Mouse (Mus musculus) layer of hippocampus, adult 9-10 months (tissue): ENCODE measurements around the gene Mgll.

ENCODE experiments used
- DNase-seq: peaks from one replicate; pipeline ENCODE4 v3.0.0; 2022; ENCODE audit warnings: low spot score

Mgll gene

GRCm38 (mm10) chr6:88831456-88831855 is 107.2 kb downstream of the Mgll start:
- DNase-seq: no peak

GRCm38 (mm10) chr6:88832663-88833062 is 108.5 kb downstream of the Mgll start:
- no peak for DNase-seq

GRCm38 (mm10) chr6:88833340-88834140 is 109.3 kb downstream of the Mgll start:
- no peak for DNase-seq

- DNase-seq: no peak
These were observed 110.8 kb downstream of the Mgll start for GRCm38 (mm10) chr6:88835047-88835446.

- no peak for DNase-seq
These were observed 112.1 kb downstream of the Mgll start for GRCm38 (mm10) chr6:88836178-88836819.

GRCm38 (mm10) chr6:88837999-88838398 is 113.8 kb downstream of the Mgll start:
- DNase-seq: no peak

- no peak for DNase-seq
These were observed 114.4 kb downstream of the Mgll start for GRCm38 (mm10) chr6:88838613-88839012.

GRCm38 (mm10) chr6:88839135-88839970 is 115.1 kb downstream of the Mgll start:
- DNase-seq: no peak

- no peak for DNase-seq
These were observed 116.0 kb downstream of the Mgll start for GRCm38 (mm10) chr6:88840211-88840610.

- DNase-seq: no peak
These were observed 116.7 kb downstream of the Mgll start for GRCm38 (mm10) chr6:88840791-88841513.

GRCm38 (mm10) chr6:88841514-88841780 is 117.2 kb downstream of the Mgll start:
- no peak for DNase-seq

- DNase-seq: peak; percentile 99
These were observed 117.8 kb downstream of the Mgll start, which contains the start of gene Abtb1 for GRCm38 (mm10) chr6:88841781-88842689. TSS of gene Abtb1 (minus strand) at chr6:88841984.

GRCm38 (mm10) chr6:88842731-88843151 is 118.5 kb downstream of the Mgll start:
- DNase-seq: no peak

GRCm38 (mm10) chr6:88843241-88843640 is 119.0 kb downstream of the Mgll start:
- DNase-seq: no peak

GRCm38 (mm10) chr6:88843781-88844725 is 119.8 kb downstream of the Mgll start:
- no peak for DNase-seq

- no peak for DNase-seq
These were observed 120.8 kb downstream of the Mgll start for GRCm38 (mm10) chr6:88844901-88845565.

- DNase-seq: no peak
These were observed 123.4 kb downstream of the Mgll start for GRCm38 (mm10) chr6:88847571-88847970.

- DNase-seq: no peak
These were observed 125.1 kb downstream of the Mgll start for GRCm38 (mm10) chr6:88849270-88849669.

GRCm38 (mm10) chr6:88850034-88850433 is 125.8 kb downstream of the Mgll start:
- DNase-seq: no peak
